Mouse (Mus musculus) hindbrain, embryonic 11.5 days (tissue): ENCODE results near the gene Frmpd2. TPM values are rescaled to one million over a fixed set of nuclear protein-coding genes. Genes with fewer than 3 reads are reported as not detected.

ENCODE experiments used
- ATAC-seq: fragments of 200-750 bp; cut with Nextera tagmentation; 2 replicates; pipeline ENCODE4 v1.8.0; 2017; ENCODE audit warnings: mild to moderate bottlenecking, moderate TSS enrichment, moderate library complexity; ENCODE audit not compliant: low FRiP score
- DNase-seq: peaks from one replicate; pipeline ENCODE4 v3.0.0-alpha.2; 2015; ENCODE audit warnings: low spot score
- H3K27ac ChIP-seq: fragments of 300-500 bp; sonication (generic); 2 replicates; pipeline ENCODE4 v1.5.1; 2014; ENCODE audit warnings: mild to moderate bottlenecking, low read depth, low read length
- H3K27me3 ChIP-seq: fragments of 300-500 bp; sonication (generic); 2 replicates; pipeline ENCODE4 v1.6.1; 2014; ENCODE audit warnings: mild to moderate bottlenecking, low read length, moderate library complexity, mixed read lengths; ENCODE audit not compliant: control insufficient read depth, insufficient read depth
- H3K36me3 ChIP-seq: fragments of 300-500 bp; sonication (generic); 2 replicates; pipeline ENCODE4 v1.6.1; 2014; ENCODE audit warnings: mild to moderate bottlenecking, low read length, moderate library complexity, mixed read lengths; ENCODE audit not compliant: control insufficient read depth, insufficient read depth
- H3K4me1 ChIP-seq: fragments of 300-500 bp; sonication (generic); replicated peaks from 2 replicates; pipeline ENCODE4 v1.6.1; 2014; ENCODE audit warnings: low read length, mixed read lengths; ENCODE audit not compliant: control insufficient read depth, insufficient read depth
- H3K4me2 ChIP-seq: fragments of 300-500 bp; sonication (generic); replicated peaks from 2 replicates; pipeline ENCODE4 v1.6.1; 2014; ENCODE audit warnings: mild to moderate bottlenecking, low read depth, low read length
- H3K4me3 ChIP-seq: fragments of 300-500 bp; sonication (generic); 2 replicates; pipeline ENCODE4 v1.5.1; 2014; ENCODE audit warnings: low read depth, low read length
- H3K9ac ChIP-seq: fragments of 300-500 bp; sonication (generic); 2 replicates; pipeline ENCODE4 v1.6.1; 2014; ENCODE audit warnings: low read depth, low read length
- H3K9me3 ChIP-seq: fragments of 300-500 bp; sonication (generic); 2 replicates; pipeline ENCODE4 v1.6.1; 2016; ENCODE audit warnings: low read length; ENCODE audit not compliant: control insufficient read depth
- WGBS: fragments of 180-500 bp; shearing (Covaris S2); extraction: QIAGEN DNeasy Blood & Tissue Kit; methylation state at CpG from one replicate; pipeline ENCODE4 v1.1.7; 2014; 5-methylcytosine and 5-hydroxymethylcytosine counted together
- polyA plus RNA-seq: library from polyadenylated mRNA; unstranded; fragments of >200 nt; fragmentation: Nextera tagmentation; extraction: Ambion mirVana; gene quantifications from 2 replicates; pipeline ENCODE4 v1.2.1, GENCODE M21; 2014

The Frmpd2 gene
- polyA plus RNA-seq, 1 experiment from 2014 or later: 0.12 TPM

DNA sequence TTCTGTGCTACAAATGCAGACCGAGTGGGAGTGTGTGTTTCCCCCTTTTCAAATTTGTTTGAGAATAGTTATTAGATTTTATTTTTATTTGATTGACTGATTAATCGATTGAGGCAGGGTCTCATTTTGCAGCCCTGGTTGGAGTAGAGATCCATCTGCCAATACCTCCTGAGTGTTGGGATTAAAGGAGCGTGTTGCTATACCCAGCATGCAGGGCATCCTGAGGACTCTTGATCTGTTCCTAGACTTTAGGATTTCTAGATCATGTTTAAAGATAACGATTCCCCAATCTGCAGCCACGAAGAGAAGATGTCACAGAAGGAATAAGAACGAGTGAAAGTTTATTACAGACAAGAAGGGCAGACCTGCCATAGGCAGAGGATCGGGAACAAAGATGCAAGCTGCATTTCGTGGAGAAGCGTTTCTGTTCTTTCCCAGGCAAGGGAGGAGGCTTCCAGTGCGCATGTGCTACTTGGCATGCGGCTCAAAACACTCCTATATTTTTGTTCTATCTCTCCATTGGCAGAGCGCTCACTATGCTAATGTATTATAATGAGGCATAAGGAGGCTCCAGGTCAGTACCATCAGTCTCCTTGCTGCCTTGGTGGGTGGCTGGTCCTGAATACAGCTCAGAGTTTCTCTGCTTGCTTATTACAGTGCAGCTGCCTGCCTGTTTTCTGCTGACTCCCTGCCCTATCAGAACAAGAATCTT, 53.9 kb downstream of the Frmpd2 start:
- H3K9me3 ChIP-seq: no peaks in the 10 kb centered on the region
- H3K27me3 ChIP-seq: no peaks in the 10 kb centered on the region
- no peak overlapping the region for H3K4me3 ChIP-seq
- DNase-seq (no peak), ATAC-seq (peak; percentile 56; the same call in 1 of the 2 replicates)
- H3K27ac ChIP-seq: no peak overlapping the region
- no peaks in the 10 kb centered on the region for H3K36me3 ChIP-seq
- H3K4me2 ChIP-seq: no peak overlapping the region
- H3K9ac ChIP-seq: no peak overlapping the region
- 66% methylated on average over 12 of the region's 12 CpGs for WGBS
- H3K4me1 ChIP-seq: no peaks in the 10 kb centered on the region

DNA sequence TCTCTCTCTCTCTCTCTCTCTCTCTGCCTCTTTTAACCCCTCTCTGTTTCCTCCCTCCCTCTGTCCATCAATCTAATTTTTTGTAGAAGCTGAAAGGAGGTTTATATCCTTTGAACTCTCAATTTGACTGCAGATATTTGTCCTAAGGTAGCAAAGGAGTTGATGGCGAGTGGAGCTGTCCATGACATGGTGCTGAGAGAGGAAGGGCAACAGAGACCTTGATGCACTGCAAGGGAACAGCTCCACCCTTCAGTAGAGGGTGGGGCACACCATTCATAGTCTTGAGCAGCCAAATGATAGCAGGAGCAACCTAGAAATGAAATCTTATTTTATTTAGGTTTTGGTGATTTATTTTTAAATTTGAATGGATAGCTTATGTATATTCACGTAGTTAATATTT, 55.1 kb downstream of the Frmpd2 start:
- DNase-seq (no peak), ATAC-seq (no peak)
- WGBS: 60% methylated on average over 2 of the region's 2 CpGs
- no peak overlapping the region for H3K4me3 ChIP-seq
- H3K4me1 ChIP-seq: no peaks in the 10 kb centered on the region
- no peaks in the 10 kb centered on the region for H3K9me3 ChIP-seq
- H3K27ac ChIP-seq: no peak overlapping the region
- H3K9ac ChIP-seq: no peak overlapping the region
- no peaks in the 10 kb centered on the region for H3K27me3 ChIP-seq
- no peaks in the 10 kb centered on the region for H3K36me3 ChIP-seq
- H3K4me2 ChIP-seq: no peak overlapping the region

DNA sequence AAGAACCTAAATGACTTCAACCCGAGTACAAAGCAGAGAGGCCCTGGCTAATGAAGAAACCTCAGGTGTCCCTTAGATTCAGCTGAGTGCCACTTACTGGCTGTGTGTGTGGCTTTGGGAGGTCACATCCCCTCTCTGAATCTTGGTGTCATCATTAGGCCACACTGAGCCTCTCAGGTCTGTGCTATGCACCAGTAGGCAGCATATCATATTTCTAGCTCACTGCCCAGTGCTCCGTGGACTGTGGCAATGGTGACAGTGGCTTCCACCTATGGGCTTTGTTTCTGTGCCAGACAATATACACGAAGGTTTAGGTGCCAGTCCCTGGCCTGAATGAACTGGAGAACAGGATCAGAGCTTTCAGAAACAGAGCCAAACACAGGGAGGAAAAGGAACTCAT, 56.4 kb downstream of the Frmpd2 start:
- Histone ChIP-seq H3K9me3 (no peaks in the 10 kb centered on the region), H3K4me3 (no peak overlapping the region), H3K9ac (no peak overlapping the region), H3K36me3 (no peaks in the 10 kb centered on the region), H3K27ac (no peak overlapping the region), H3K27me3 (no peaks in the 10 kb centered on the region), H3K4me1 (no peaks in the 10 kb centered on the region), H3K4me2 (no peak overlapping the region)
- 68% methylated on average over 3 of the region's 3 CpGs for WGBS
- DNase-seq: no peak
- ATAC-seq: no peak

DNA sequence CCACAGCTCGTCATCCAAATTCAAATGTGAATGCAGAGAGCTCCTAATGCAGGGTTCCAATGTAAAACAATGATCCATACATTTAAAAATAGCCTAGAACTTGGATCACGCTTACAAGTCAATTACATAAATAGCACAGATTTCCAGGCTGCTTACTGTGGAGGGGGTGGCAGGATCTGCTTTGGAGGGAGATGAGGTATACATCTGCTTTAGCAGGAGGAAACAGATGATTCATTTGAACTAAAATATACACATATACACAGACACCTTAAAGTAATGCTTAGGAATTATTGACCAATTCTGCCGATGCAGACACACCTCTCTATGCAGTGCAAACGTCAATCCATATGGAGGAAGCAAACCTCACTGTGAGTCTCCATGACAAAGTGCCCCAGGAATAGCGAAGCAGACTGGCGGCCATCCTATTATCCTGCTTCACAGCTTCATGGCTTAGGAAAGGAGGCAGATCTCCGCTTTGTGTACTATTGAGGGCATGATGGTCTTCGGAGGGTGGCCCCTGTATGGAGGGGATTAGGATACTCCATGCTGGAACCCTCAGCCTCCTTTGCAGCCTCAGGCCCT, 59.9 kb downstream of the Frmpd2 start:
- Histone ChIP-seq H3K4me2 (no peak overlapping the region), H3K4me3 (no peak overlapping the region), H3K9ac (no peak overlapping the region), H3K36me3 (no peaks in the 10 kb centered on the region), H3K27me3 (no peaks in the 10 kb centered on the region), H3K4me1 (no peaks in the 10 kb centered on the region), H3K27ac (no peak overlapping the region), H3K9me3 (no peaks in the 10 kb centered on the region)
- ATAC-seq (no peak), DNase-seq (no peak)
- WGBS: 86% methylated on average over 8 of the region's 8 CpGs

DNA sequence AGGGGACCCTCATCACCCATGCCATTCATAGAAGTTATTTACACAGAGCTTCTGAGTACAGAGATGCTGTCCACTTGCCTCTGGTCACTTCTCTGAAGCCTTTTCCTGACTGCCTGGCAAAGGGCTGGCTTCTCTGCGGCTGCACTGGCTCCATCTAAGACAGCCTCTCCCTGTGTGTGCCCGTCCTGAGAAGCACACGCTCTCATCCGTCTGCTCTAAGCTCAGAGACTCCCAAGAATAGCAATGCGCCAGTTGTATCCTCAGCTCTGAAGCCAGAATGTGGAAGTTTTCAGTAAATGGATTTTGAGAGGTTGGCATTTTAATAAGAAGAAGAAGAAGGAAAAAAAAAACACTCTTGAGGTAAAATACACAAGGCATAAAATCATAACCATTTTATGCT, 61.3 kb downstream of the Frmpd2 start:
- ATAC-seq (no peak), DNase-seq (no peak)
- H3K36me3 ChIP-seq: no peaks in the 10 kb centered on the region
- H3K9me3 ChIP-seq: no peaks in the 10 kb centered on the region
- no peak overlapping the region for H3K9ac ChIP-seq
- no peak overlapping the region for H3K27ac ChIP-seq
- H3K4me2 ChIP-seq: no peak overlapping the region
- H3K4me1 ChIP-seq: no peaks in the 10 kb centered on the region
- H3K27me3 ChIP-seq: no peaks in the 10 kb centered on the region
- no peak overlapping the region for H3K4me3 ChIP-seq
- WGBS: 86% methylated on average over 5 of the region's 5 CpGs

- 50% methylated on average over 1 of the region's 1 CpGs for WGBS
- Histone ChIP-seq H3K4me3 (no peak overlapping the region), H3K27ac (no peak overlapping the region), H3K4me1 (no peaks in the 10 kb centered on the region), H3K9ac (no peak overlapping the region), H3K4me2 (no peak overlapping the region), H3K9me3 (no peaks in the 10 kb centered on the region), H3K27me3 (no peaks in the 10 kb centered on the region), H3K36me3 (no peaks in the 10 kb centered on the region)
- ATAC-seq: no peak
- DNase-seq: no peak
These were observed 62.0 kb downstream of the Frmpd2 start for GRCm38 (mm10) chr14:33533516-33533915.

DNA sequence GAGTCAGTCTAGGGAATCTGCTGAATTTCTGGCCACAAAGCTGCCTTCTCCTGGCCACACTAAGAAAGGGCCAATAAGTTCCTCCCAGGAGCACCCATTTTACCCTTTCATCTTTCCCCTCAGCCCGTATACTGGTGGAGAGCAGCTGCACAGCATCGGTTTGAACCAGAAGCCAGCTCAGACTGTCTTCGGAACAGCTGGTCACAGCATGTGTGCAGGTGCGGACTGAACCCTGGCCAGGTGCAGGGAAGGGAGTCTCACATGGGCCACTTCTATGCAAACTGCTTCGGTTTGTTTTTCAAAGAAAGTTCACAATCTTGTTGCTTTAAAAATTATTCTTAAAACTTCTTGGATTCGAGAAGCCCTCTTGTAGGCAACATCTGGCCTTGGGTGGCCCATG, 63.8 kb downstream of the Frmpd2 start:
- Histone ChIP-seq H3K4me1 (no peaks in the 10 kb centered on the region), H3K9ac (no peak overlapping the region), H3K9me3 (no peaks in the 10 kb centered on the region), H3K36me3 (no peaks in the 10 kb centered on the region), H3K27me3 (no peaks in the 10 kb centered on the region), H3K27ac (no peak overlapping the region), H3K4me2 (no peak overlapping the region), H3K4me3 (no peak overlapping the region)
- no peak for ATAC-seq
- no peak for DNase-seq
- 80% methylated on average over 6 of the region's 6 CpGs for WGBS

- 91% methylated on average over 7 of the region's 7 CpGs for WGBS
- H3K27me3 ChIP-seq: no peaks in the 10 kb centered on the region
- no peaks in the 10 kb centered on the region for H3K9me3 ChIP-seq
- no peak for ATAC-seq
- no peak overlapping the region for H3K4me3 ChIP-seq
- no peak overlapping the region for H3K9ac ChIP-seq
- no peak for DNase-seq
- H3K4me1 ChIP-seq: no peaks in the 10 kb centered on the region
- no peak overlapping the region for H3K4me2 ChIP-seq
- no peaks in the 10 kb centered on the region for H3K36me3 ChIP-seq
- no peak overlapping the region for H3K27ac ChIP-seq
These were observed 68.2 kb downstream of the Frmpd2 start for GRCm38 (mm10) chr14:33539559-33540167.
